Mouse (Mus musculus): ENCODE data around the gene Fxyd5. TPM values are rescaled to one million over a fixed set of nuclear protein-coding genes. Genes with fewer than 3 reads are reported as not detected.

Gene Fxyd5
- polyA plus RNA-seq, 1 experiment = 49.2 TPM

DNA sequence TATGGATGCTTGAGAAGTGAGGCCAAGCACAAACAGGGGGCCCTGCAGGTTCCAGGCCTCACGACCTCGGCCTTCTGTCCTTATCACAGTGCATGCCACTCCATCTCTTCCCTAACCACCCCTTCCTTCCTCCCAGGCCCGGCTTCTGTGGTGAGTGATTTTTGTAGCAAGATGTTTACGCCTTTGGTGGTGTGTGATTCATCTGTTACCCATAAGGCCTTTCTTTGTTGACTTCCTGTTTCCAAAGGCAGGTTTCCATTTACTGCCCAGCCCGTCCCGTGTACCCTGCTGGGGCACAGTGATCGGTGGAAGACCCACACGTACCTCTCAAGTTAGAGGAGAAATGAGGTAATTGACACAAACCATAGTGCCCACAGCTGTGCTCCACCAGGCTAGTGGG is 39.6 kb downstream of the Fxyd5 start:
- no peak for DNase-seq (ENCODE audit: low read depth, low spot score)
- WGBS = 60% methylated on average over 8 of the region's 8 CpGs

DNA sequence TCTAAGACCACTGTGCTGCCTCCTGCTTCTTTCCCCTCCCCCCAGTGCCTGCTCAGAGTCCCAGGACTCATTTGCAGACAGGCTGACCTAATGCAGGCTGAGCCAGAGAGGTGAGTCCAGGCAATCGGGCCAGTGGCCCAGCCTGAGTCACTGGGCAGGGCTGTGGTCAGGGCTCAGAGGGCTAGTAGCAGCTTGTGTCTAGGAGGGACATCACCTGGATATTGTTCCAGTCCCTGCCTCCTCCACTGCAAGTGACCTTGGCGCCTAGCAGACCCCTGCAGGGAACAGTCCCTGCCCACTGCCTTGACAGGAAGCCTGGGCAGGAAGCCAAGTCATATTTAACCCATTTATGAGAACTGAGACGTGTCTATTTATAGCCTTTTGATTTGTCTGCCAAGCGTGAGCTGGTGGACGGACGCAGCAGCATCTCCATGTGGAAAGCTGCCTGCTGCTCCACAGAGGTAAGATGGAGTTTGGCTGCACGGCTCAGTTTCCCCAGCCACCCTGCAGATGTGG is 41.7 kb downstream of the Fxyd5 start:
- WGBS = 1% methylated on average over 7 of the region's 7 CpGs
- no peak for DNase-seq (ENCODE audit: low read depth, low spot score)

DNA sequence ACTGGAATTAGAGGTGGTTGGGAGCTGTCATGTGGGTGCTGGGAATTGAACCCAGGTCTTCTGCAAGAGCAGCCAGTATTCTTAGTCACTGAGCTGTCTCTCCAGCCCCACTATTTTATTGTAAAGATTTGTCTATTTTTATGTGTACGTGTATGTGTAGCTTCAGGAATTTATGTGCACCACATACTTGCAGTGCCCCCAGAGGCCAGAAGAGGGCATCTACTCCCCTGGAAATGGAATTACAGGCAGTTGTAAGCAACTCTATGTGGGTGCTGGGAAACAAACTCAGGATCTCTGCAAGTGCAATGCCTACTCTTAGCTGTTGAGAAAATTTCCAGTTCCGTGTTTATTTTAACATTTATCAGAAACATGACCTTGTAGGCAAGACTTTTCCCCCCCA is 45.8 kb downstream of the Fxyd5 start:
- WGBS = 96% methylated on average over 2 of the region's 2 CpGs
- no peak for DNase-seq (ENCODE audit: low read depth, low spot score)

DNA sequence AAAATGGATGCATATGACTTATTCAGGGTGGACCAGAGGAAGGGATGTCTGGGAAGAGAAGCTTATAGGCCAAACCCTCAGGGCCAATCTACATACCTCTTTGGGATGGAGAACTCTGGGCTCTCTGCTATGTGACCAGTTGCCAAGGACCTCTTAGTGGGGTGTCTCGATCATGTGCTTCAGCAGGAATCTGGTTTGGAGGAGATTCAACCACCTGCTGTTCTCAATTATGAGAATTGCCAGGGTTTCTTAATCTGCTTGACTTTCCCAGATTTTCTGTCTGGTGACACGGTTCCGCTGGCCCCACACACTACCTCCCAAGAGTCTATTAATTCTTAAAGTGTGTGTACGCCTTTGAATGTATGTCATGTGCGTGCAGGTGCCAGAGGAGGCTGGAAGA is 48.3 kb downstream of the Fxyd5 start:
- no peak for DNase-seq (ENCODE audit: low read depth, low spot score)
- 89% methylated on average over 5 of the region's 5 CpGs for WGBS

DNA sequence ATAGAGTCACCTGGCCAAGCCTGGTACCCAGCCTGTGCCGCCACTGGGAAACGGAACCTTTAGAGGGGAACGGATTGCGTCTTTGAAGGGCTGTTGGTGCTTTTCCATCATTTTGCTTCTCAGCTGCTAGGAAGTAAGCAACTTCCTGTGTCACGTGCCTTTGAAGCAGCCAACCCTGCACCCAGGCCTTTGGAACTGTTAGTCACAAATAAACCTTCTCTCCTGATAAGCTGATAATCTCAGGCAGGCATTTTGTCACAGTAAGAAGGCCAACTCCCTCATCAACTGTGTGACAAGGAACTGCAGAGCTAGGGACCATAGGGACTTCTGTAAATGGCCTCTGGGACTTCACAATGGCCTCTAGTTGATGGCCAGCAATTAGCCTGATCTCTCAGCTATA is 50.1 kb downstream of the Fxyd5 start:
- 72% methylated on average over 5 of the region's 5 CpGs for WGBS
- DNase-seq (ENCODE audit: low read depth, low spot score) = no peak

DNA sequence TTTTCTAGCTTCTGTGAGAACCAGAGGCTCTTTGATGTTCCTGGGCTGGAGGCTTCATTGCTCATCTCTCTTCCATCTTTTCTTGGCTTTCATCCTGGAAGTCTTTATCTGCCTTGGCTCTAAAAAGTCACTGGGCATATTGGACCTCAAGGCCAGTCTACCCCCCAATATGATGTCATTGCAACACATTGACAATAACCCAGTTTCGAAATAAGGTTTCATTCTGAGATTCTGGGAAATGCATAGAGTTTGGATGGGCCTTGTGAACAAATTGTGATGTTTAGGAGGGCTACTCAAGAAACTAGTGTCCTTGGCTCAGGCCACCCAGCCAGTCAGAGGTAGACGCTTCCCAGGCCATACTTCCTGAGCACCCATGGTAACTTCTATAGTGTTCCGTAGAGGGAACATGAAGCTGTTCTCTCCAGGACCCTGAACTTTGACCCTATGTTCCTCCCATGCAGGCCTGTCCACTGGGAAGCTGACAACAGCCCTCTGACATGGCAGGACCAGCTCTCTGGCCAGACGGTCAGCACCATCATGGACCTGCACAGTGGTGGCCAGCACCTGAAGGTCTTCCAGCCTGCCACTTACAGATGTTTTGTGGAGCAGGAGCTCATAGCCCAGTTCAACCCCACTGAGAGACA is 53.6 kb downstream of the Fxyd5 start:
- WGBS = 88% methylated on average over 4 of the region's 4 CpGs
- no peak for DNase-seq (ENCODE audit: low read depth, low spot score)

DNA sequence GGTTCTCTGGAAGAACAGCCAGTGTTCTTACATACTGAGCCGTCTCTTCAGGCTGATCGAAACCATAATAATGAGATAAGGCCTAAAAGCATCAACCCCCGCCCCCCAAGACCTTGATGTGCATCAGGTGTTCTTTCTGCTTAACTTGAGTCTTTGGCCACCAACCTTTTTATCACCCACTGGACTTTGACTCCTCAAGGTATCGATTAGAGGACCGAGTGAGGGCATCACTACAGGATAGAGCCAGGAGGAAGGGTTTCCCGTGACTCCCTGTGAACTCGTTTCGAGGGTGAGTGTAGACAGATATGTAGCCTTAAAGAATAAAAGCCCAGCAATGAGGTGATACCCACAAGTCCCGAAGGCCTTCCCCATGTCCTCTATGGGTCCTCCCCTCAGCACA is 56.9 kb downstream of the Fxyd5 start:
- no peak for DNase-seq (ENCODE audit: low read depth, low spot score)
- WGBS = 84% methylated on average over 9 of the region's 9 CpGs

Other genes starting within 250 kb of the Fxyd5 start
- gene Ffar2, start 218.7 kb downstream of the Fxyd5 start, polyA plus RNA-seq (2012; rRNA removed) = 11.1 and 13.6 TPM in 2 replicates
- 1.6 and 2.7 TPM in 2 replicates for gene Ffar3, start 186.3 kb downstream of the Fxyd5 start, polyA plus RNA-seq (2012; rRNA removed)
- gene Ffar1, start 180.9 kb downstream of the Fxyd5 start, polyA plus RNA-seq (2012; rRNA removed) = 1.5 TPM in 2 replicates
- gene Cd22, start 162.1 kb downstream of the Fxyd5 start, polyA plus RNA-seq (2012; rRNA removed) = 15.1 and 20.1 TPM in 2 replicates
- 0.51 and 1.2 TPM in 2 replicates for gene Mag, start 127.6 kb downstream of the Fxyd5 start, polyA plus RNA-seq (2012; rRNA removed)
- gene Hamp2, start 117.8 kb downstream of the Fxyd5 start, polyA plus RNA-seq (2012; rRNA removed) = 0.61 and 0.71 TPM in 2 replicates
- gene Hamp, start 98.4 kb downstream of the Fxyd5 start, polyA plus RNA-seq (2012; rRNA removed) = 1.7 and 3.2 TPM in 2 replicates
- 55.1 and 74.9 TPM in 2 replicates for gene Usf2, start 85.7 kb downstream of the Fxyd5 start, polyA plus RNA-seq (2012; rRNA removed)
- gene Lsr, start 69.0 kb downstream of the Fxyd5 start, polyA plus RNA-seq (2012; rRNA removed) = 392 and 435 TPM in 2 replicates
- gene Fam187b, start 68.7 kb downstream of the Fxyd5 start, polyA plus RNA-seq (2012; rRNA removed) = 12.1 and 13.5 TPM in 2 replicates
- 2.6 and 4.2 TPM in 2 replicates for gene Fxyd7, start 9.0 kb upstream of the Fxyd5 start, polyA plus RNA-seq (2012; rRNA removed)
- 80.0 and 106 TPM in 2 replicates for gene Fxyd1, start 14.7 kb upstream of the Fxyd5 start, polyA plus RNA-seq (2012; rRNA removed)
- gene Lgi4, start 16.9 kb upstream of the Fxyd5 start, polyA plus RNA-seq (2012; rRNA removed) = 2.9 and 3.5 TPM in 2 replicates
- 46.5 and 63.0 TPM in 2 replicates for gene Fxyd3, start 34.2 kb upstream of the Fxyd5 start, polyA plus RNA-seq (2012; rRNA removed)
- 3.8 and 4.1 TPM in 2 replicates for gene Hpn, start 72.8 kb upstream of the Fxyd5 start, polyA plus RNA-seq (2012; rRNA removed)
- 14.0 and 15.5 TPM in 2 replicates for gene Scn1b, start 84.5 kb upstream of the Fxyd5 start, polyA plus RNA-seq (2012; rRNA removed)
- 45.0 and 47.4 TPM in 2 replicates for gene Gramd1a, start 113.4 kb upstream of the Fxyd5 start, polyA plus RNA-seq (2012; rRNA removed)
- not detected in 2 replicates for gene Scgb2b2, start 248.0 kb upstream of the Fxyd5 start, polyA plus RNA-seq (2012; rRNA removed)
- not detected in 2 replicates for gene Scgb1b2, start 249.3 kb upstream of the Fxyd5 start, polyA plus RNA-seq (2012; rRNA removed)